Mouse (Mus musculus): ENCODE results near the gene Tnni3. TPM values are rescaled to one million over a fixed set of nuclear protein-coding genes. Genes with fewer than 3 reads are reported as not detected.

Tnni3 gene
- polyA plus RNA-seq, 1 experiment from 2014 or later: 1.8 TPM

Other genes with a start within 250 kb of the Tnni3 start
- gene Ncr1, start 186.5 kb downstream of the Tnni3 start, polyA plus RNA-seq (2016; fragmentation: Nextera tagmentation; extraction: Ambion mirVana): not detected in 2 replicates
- 5.0 and 5.5 TPM in 2 replicates for gene Gp6, start 126.5 kb downstream of the Tnni3 start, polyA plus RNA-seq (2016; fragmentation: Nextera tagmentation; extraction: Ambion mirVana)
- gene Rdh13, start 78.6 kb downstream of the Tnni3 start, polyA plus RNA-seq (2016; fragmentation: Nextera tagmentation; extraction: Ambion mirVana): 9.8 and 10.4 TPM in 2 replicates
- 1.3 and 2.1 TPM in 2 replicates for gene Eps8l1, start 63.6 kb downstream of the Tnni3 start, polyA plus RNA-seq (2016; fragmentation: Nextera tagmentation; extraction: Ambion mirVana)
- 41.1 and 42.9 TPM in 2 replicates for gene Ppp1r12c, start 22.5 kb downstream of the Tnni3 start, polyA plus RNA-seq (2016; fragmentation: Nextera tagmentation; extraction: Ambion mirVana)
- gene Tnnt1, start 7.8 kb downstream of the Tnni3 start, polyA plus RNA-seq (2016; fragmentation: Nextera tagmentation; extraction: Ambion mirVana): 13.7 and 17.9 TPM in 2 replicates
- gene Dnaaf3, start 8.2 kb upstream of the Tnni3 start, polyA plus RNA-seq (2016; fragmentation: Nextera tagmentation; extraction: Ambion mirVana): 0.24 and 0.26 TPM in 2 replicates
- 0.84 and 1.3 TPM in 2 replicates for gene Syt5, start 23.3 kb upstream of the Tnni3 start, polyA plus RNA-seq (2016; fragmentation: Nextera tagmentation; extraction: Ambion mirVana)
- gene Ptprh, start 79.8 kb upstream of the Tnni3 start, polyA plus RNA-seq (2016; fragmentation: Nextera tagmentation; extraction: Ambion mirVana): not detected in 2 replicates
- 25.7 and 26.1 TPM in 2 replicates for gene Tmem86b, start 107.2 kb upstream of the Tnni3 start, polyA plus RNA-seq (2016; fragmentation: Nextera tagmentation; extraction: Ambion mirVana)
- 12.0 and 12.7 TPM in 2 replicates for gene Ppp6r1, start 134.8 kb upstream of the Tnni3 start, polyA plus RNA-seq (2016; fragmentation: Nextera tagmentation; extraction: Ambion mirVana)
- gene Hspbp1, start 160.8 kb upstream of the Tnni3 start, polyA plus RNA-seq (2016; fragmentation: Nextera tagmentation; extraction: Ambion mirVana): 90.8 and 95.6 TPM in 2 replicates
- gene Brsk1, start 166.4 kb upstream of the Tnni3 start, polyA plus RNA-seq (2016; fragmentation: Nextera tagmentation; extraction: Ambion mirVana): 0.19 and 0.29 TPM in 2 replicates
- 0.08 and 0.12 TPM in 2 replicates for gene Tmem150b, start 201.0 kb upstream of the Tnni3 start, polyA plus RNA-seq (2016; fragmentation: Nextera tagmentation; extraction: Ambion mirVana)
- gene Kmt5c, start 215.9 kb upstream of the Tnni3 start, polyA plus RNA-seq (2016; fragmentation: Nextera tagmentation; extraction: Ambion mirVana): 79.0 and 79.5 TPM in 2 replicates
- 152 and 159 TPM in 2 replicates for gene Cox6b2, start 228.9 kb upstream of the Tnni3 start, polyA plus RNA-seq (2016; fragmentation: Nextera tagmentation; extraction: Ambion mirVana)
- gene Fam71e2, start 247.1 kb upstream of the Tnni3 start, polyA plus RNA-seq (2016; fragmentation: Nextera tagmentation; extraction: Ambion mirVana): not detected in 2 replicates